Mouse (Mus musculus) MEL (cell line): Measurements from ENCODE around the gene E130114P18Rik. TPM values are rescaled to one million over a fixed set of nuclear protein-coding genes. Genes with fewer than 3 reads are reported as not detected.

ENCODE experiments used
- DNase-seq: peaks from one replicate; pipeline ENCODE4 v3.0.0; 2011; ENCODE audit warnings: low read depth, low spot score
- H3K27ac ChIP-seq: 2 replicates; pipeline ENCODE4 v1.5.1; 2012; ENCODE audit warnings: low read depth, mild to moderate bottlenecking, control low read depth, low read length, moderate library complexity; ENCODE audit not compliant: control insufficient read depth
- H3K27me3 ChIP-seq, 2 experiments: fragments of 150-350 bp in 1 of 2; sonication (generic) in 1 of 2; 2 replicates each; pipeline ENCODE4 v1.6.1; 2012; ENCODE audit warnings: low read length in 2 of 2, mild to moderate bottlenecking in 2 of 2, improper control_type of control experiment in 1 of 2, moderate library complexity in 1 of 2; ENCODE audit not compliant: insufficient read depth in 2 of 2, control insufficient read depth in 1 of 2
- H3K36me3 ChIP-seq, 2 experiments: 2 replicates each; pipeline ENCODE4 v1.6.1; 2012 to 2014; ENCODE audit warnings: low read length in 2 of 2, improper control_type of control experiment in 1 of 2, inconsistent platforms in 1 of 2, mild to moderate bottlenecking in 1 of 2; ENCODE audit not compliant: insufficient read depth in 2 of 2, control insufficient read depth in 1 of 2
- H3K4me1 ChIP-seq, 2 experiments: fragments of 150-350 bp in 1 of 2; sonication (generic) in 1 of 2; 2 replicates each; pipeline ENCODE4 v1.6.1; 2012; ENCODE audit warnings: low read length in 2 of 2, improper control_type of control experiment in 1 of 2, mild to moderate bottlenecking in 1 of 2; ENCODE audit not compliant: insufficient read depth in 2 of 2, control insufficient read depth in 1 of 2
- H3K4me3 ChIP-seq, 2 experiments: fragments of 150-350 bp in 1 of 2; sonication (generic) in 1 of 2; 2 replicates each; pipeline ENCODE4 v1.5.1; 2012; ENCODE audit warnings: low read depth in 2 of 2, low read length in 2 of 2, mild to moderate bottlenecking in 2 of 2, moderate library complexity in 2 of 2, control low read depth in 1 of 2, improper control_type of control experiment in 1 of 2; ENCODE audit not compliant: control insufficient read depth in 1 of 2, insufficient read depth in 1 of 2
- H3K79me2 ChIP-seq: 2 replicates; pipeline ENCODE4 v1.6.1; 2012; ENCODE audit warnings: mild to moderate bottlenecking, low read length, moderate library complexity; ENCODE audit not compliant: control insufficient read depth, poor library complexity, insufficient read depth
- H3K9ac ChIP-seq: 2 replicates; pipeline ENCODE4 v1.6.1; 2012; ENCODE audit warnings: low read depth, mild to moderate bottlenecking, control low read depth, low read length, moderate library complexity; ENCODE audit not compliant: control insufficient read depth, poor library complexity, severe bottlenecking
- H3K9me3 ChIP-seq: fragments of 150-350 bp; sonication (generic); replicated peaks from 2 replicates; pipeline ENCODE4 v1.6.1; 2012; ENCODE audit warnings: mild to moderate bottlenecking, low read length, improper control_type of control experiment, moderate library complexity; ENCODE audit not compliant: insufficient read depth
- CHD2 ChIP-seq: IDR thresholded peaks from 2 replicates; pipeline ENCODE4 v1.6.1; 2011; ENCODE audit warnings: low read length, improper control_type of control experiment
- CTCF ChIP-seq, 3 experiments: IDR thresholded peaks in 2 of 3; conservative IDR thresholded peaks in 1 of 3; 2 replicates each; pipeline ENCODE4 v1.5.1; 2011 to 2012; ENCODE audit warnings: low read length in 3 of 3, low read depth in 2 of 3, mild to moderate bottlenecking in 2 of 3, improper control_type of control experiment in 1 of 3, inconsistent platforms in 1 of 3, mixed read lengths in 1 of 3, moderate library complexity in 1 of 3; ENCODE audit not compliant: control insufficient read depth in 1 of 3, insufficient read depth in 1 of 3, poor library complexity in 1 of 3, severe bottlenecking in 1 of 3
- E2F4 ChIP-seq: IDR thresholded peaks from 2 replicates; pipeline ENCODE4 v1.6.1; 2011; ENCODE audit warnings: low read depth, low read length, improper control_type of control experiment, borderline replicate concordance
- ETS1 ChIP-seq: IDR thresholded peaks from 2 replicates; pipeline ENCODE4 v1.6.1; 2012; ENCODE audit warnings: low read depth, mild to moderate bottlenecking, inconsistent platforms, low read length, improper control_type of control experiment, moderate library complexity
- HCFC1 ChIP-seq: IDR thresholded peaks from 2 replicates; pipeline ENCODE4 v1.6.1; 2012; ENCODE audit warnings: low read depth, mild to moderate bottlenecking, inconsistent platforms, low read length, improper control_type of control experiment, moderate library complexity
- JUND ChIP-seq: IDR thresholded peaks from 2 replicates; pipeline ENCODE4 v1.6.1; 2011; ENCODE audit warnings: low read depth, mild to moderate bottlenecking, improper control_type of control experiment, low read length
- MAFK ChIP-seq: IDR thresholded peaks from 2 replicates; pipeline ENCODE4 v1.6.1; 2011; ENCODE audit warnings: low read depth, mild to moderate bottlenecking, low read length, improper control_type of control experiment, borderline replicate concordance
- MAX ChIP-seq: IDR thresholded peaks from 2 replicates; pipeline ENCODE4 v1.6.1; 2011; ENCODE audit warnings: low read length, improper control_type of control experiment
- MAZ ChIP-seq: IDR thresholded peaks from 2 replicates; pipeline ENCODE4 v1.6.1; 2012; ENCODE audit warnings: low read depth, mild to moderate bottlenecking, inconsistent platforms, low read length, improper control_type of control experiment
- MEF2A ChIP-seq: IDR thresholded peaks from 2 replicates; pipeline ENCODE4 v1.6.1; 2014; ENCODE audit warnings: low read depth, mild to moderate bottlenecking, inconsistent platforms, low read length, improper control_type of control experiment; ENCODE audit not compliant: poor library complexity, insufficient replicate concordance, severe bottlenecking; ENCODE audit errors: extremely low read depth
- MYB ChIP-seq: IDR thresholded peaks from 2 replicates; pipeline ENCODE4 v1.6.1; 2011; ENCODE audit warnings: mild to moderate bottlenecking, low read depth, low read length, improper control_type of control experiment
- NELFE ChIP-seq: IDR thresholded peaks from 2 replicates; pipeline ENCODE4 v1.6.1; 2011; ENCODE audit warnings: low read depth, low read length, improper control_type of control experiment
- RCOR1 ChIP-seq: IDR thresholded peaks from 2 replicates; pipeline ENCODE4 v1.6.1; 2012; ENCODE audit warnings: low read depth, mild to moderate bottlenecking, inconsistent platforms, low read length, improper control_type of control experiment
- SIN3A ChIP-seq: IDR thresholded peaks from 2 replicates; pipeline ENCODE4 v1.6.1; 2012; ENCODE audit warnings: low read length, improper control_type of control experiment, inconsistent platforms
- SMC3 ChIP-seq: IDR thresholded peaks from 2 replicates; pipeline ENCODE4 v1.6.1; 2011; ENCODE audit warnings: low read depth, low read length, improper control_type of control experiment
- TAL1 ChIP-seq: IDR thresholded peaks from 2 replicates; pipeline ENCODE4 v1.6.1; 2012; ENCODE audit warnings: mild to moderate bottlenecking, inconsistent platforms, low read length, moderate library complexity, mixed read lengths
- TBP ChIP-seq: IDR thresholded peaks from 2 replicates; pipeline ENCODE4 v1.8.0; 2011; ENCODE audit warnings: low read depth, low read length, improper control_type of control experiment
- TCF12 ChIP-seq: IDR thresholded peaks from 2 replicates; pipeline ENCODE4 v1.6.1; 2014; ENCODE audit warnings: low read depth, mild to moderate bottlenecking, inconsistent platforms, low read length, improper control_type of control experiment, moderate library complexity
- UBTF ChIP-seq: IDR thresholded peaks from 2 replicates; pipeline ENCODE4 v1.6.1; 2012; ENCODE audit warnings: low read depth, mild to moderate bottlenecking, inconsistent platforms, low read length, improper control_type of control experiment, moderate library complexity, borderline replicate concordance; ENCODE audit not compliant: insufficient read depth
- USF2 ChIP-seq, 2 experiments: IDR thresholded peaks; 2 replicates each; pipeline ENCODE4 v1.6.1; 2011 to 2012; ENCODE audit warnings: improper control_type of control experiment in 2 of 2, low read length in 2 of 2, borderline replicate concordance in 1 of 2, inconsistent platforms in 1 of 2, low read depth in 1 of 2, mild to moderate bottlenecking in 1 of 2; ENCODE audit not compliant: insufficient read depth in 1 of 2
- ZMIZ1 ChIP-seq: IDR thresholded peaks from 2 replicates; pipeline ENCODE4 v1.6.1; 2012; ENCODE audit warnings: low read depth, mild to moderate bottlenecking, inconsistent platforms, low read length, improper control_type of control experiment, moderate library complexity
- polyA plus RNA-seq, 2 experiments: library from polyadenylated mRNA; stranded (reverse) in 1 of 2; unstranded in 1 of 2; fragments of >175 nt in 1 of 2; fragments of >200 nt in 1 of 2; gene quantifications; 2 replicates each; pipeline versions ENCODE4 v1.2.1 to v1.2.4; 2012; ENCODE audit warnings: low replicate concordance in 2 of 2, low read depth in 1 of 2; ENCODE audit not compliant: insufficient read length in 2 of 2, insufficient read depth in 1 of 2, missing spikeins in 1 of 2
- total RNA-seq: library from RNA; depleted of rRNA; stranded (reverse); fragments of 300-350 nt; gene quantifications from 2 replicates; pipeline ENCODE4 v1.2.3, GENCODE M21; 2012

E130114P18Rik gene
- total and polyA plus RNA-seq, 3 experiments: not detected

- Histone ChIP-seq H3K4me1 (no peaks in the 10 kb centered on the region), H3K4me3 (no peak overlapping the region), H3K79me2 (no peaks in the 10 kb centered on the region), H3K9me3 (no peaks in the 10 kb centered on the region)
- DNase-seq: no peak
- TF ChIP-seq NELFE: no peak
- TF ChIP-seq E2F4: no peak
- TF ChIP-seq MAFK: no peak
- no peak for TF ChIP-seq CHD2
- no peak for TF ChIP-seq ETS1
- no peak for TF ChIP-seq MEF2A
- TF ChIP-seq, all 39 proteins: peak for 0
- peaks cover 5 to 13% of the 10 kb centered on the region in 2 experiments for H3K27me3 ChIP-seq
- no peaks in the 10 kb centered on the region for H3K36me3 ChIP-seq
- H3K9ac ChIP-seq: no peak overlapping the region
- H3K27ac ChIP-seq: no peak overlapping the region
These were observed 63.7 kb downstream of the E130114P18Rik start for GRCm38 (mm10) chr4:97714101-97714615.

GRCm38 (mm10) chr4:97712547-97712946 lies 65.3 kb downstream of the E130114P18Rik start:
- H3K9me3 ChIP-seq: no peaks in the 10 kb centered on the region
- H3K4me3 ChIP-seq: no peak overlapping the region
- no peak overlapping the region for H3K9ac ChIP-seq
- DNase-seq: no peak
- no peak overlapping the region for H3K27ac ChIP-seq
- H3K4me1 ChIP-seq: no peaks in the 10 kb centered on the region
- H3K36me3 ChIP-seq: no peaks in the 10 kb centered on the region
- TF ChIP-seq TBP (no peak), NELFE (no peak), MAZ (no peak), ZMIZ1 (no peak), TCF12 (no peak), CHD2 (no peak), SMC3 (no peak), ETS1 (no peak), MYB (no peak), USF2 (IDR thresholded peaks at IDR 0.05; ENCODE audit: borderline replicate concordance in 1 of 2, insufficient read depth in 1 of 2, low read depth in 1 of 2, low read length in 2 of 2) (no peak), MAX (no peak), MAFK (no peak), CTCF (IDR thresholded peaks at IDR 0.05 in 2 of 3, conservative IDR thresholded peaks at IDR 0.05 in 1 of 3; ENCODE audit: control insufficient read depth in 1 of 3, insufficient read depth in 1 of 3, low read depth in 2 of 3, low read length in 3 of 3, poor library complexity in 1 of 3, severe bottlenecking in 1 of 3) (no peak), TAL1 (no peak), RCOR1 (no peak), HCFC1 (no peak), UBTF (no peak), JUND (no peak), SIN3A (no peak), MEF2A (no peak)
- H3K27me3 ChIP-seq: peaks cover 5 to 12% of the 10 kb centered on the region in 2 experiments
- H3K79me2 ChIP-seq: no peaks in the 10 kb centered on the region
